Mouse (Mus musculus) ovary, adult 18-20 months (tissue): ENCODE measurements around the gene Hbq1b.
A peak's percentile ranks its signal among the peaks of the same experiment; 100 is the strongest.

Experiments used
- DNase-seq: peaks from one replicate; pipeline ENCODE4 v3.0.0; 2022; ENCODE audit warnings: low spot score, mixed read lengths

Hbq1b gene

GRCm38 (mm10) chr11:32286695-32287492, at the start of gene Hbq1b:
Hbq1b (plus strand) TSS chr11:32286965.
- peak; percentile 46 for DNase-seq

- no peak for DNase-seq
Observed at GRCm38 (mm10) chr11:32237411-32237795, 49.4 kb upstream of the Hbq1b start.

- DNase-seq, result no peak
Observed at GRCm38 (mm10) chr11:32238093-32238860, 48.5 kb upstream of the Hbq1b start.

GRCm38 (mm10) chr11:32241391-32241790, 45.4 kb upstream of the Hbq1b start:
- no peak for DNase-seq

GRCm38 (mm10) chr11:32242209-32242608, 44.6 kb upstream of the Hbq1b start:
- no peak for DNase-seq

- peak; percentile 30 for DNase-seq
Observed at GRCm38 (mm10) chr11:32243205-32243955, 43.4 kb upstream of the Hbq1b start.

- DNase-seq, result no peak
Observed at GRCm38 (mm10) chr11:32244064-32244463, 42.7 kb upstream of the Hbq1b start.

GRCm38 (mm10) chr11:32244617-32245016, 42.1 kb upstream of the Hbq1b start:
- DNase-seq, result no peak

- no peak for DNase-seq
Observed at GRCm38 (mm10) chr11:32245614-32246013, 41.2 kb upstream of the Hbq1b start.

GRCm38 (mm10) chr11:32247068-32247467, 39.7 kb upstream of the Hbq1b start:
- no peak for DNase-seq

GRCm38 (mm10) chr11:32248350-32248749, 38.4 kb upstream of the Hbq1b start:
- DNase-seq, result no peak

- DNase-seq, result no peak
Observed at GRCm38 (mm10) chr11:32250880-32251763, 35.6 kb upstream of the Hbq1b start.

GRCm38 (mm10) chr11:32253121-32253520, 33.6 kb upstream of the Hbq1b start:
- DNase-seq, result no peak

- no peak for DNase-seq
Observed at GRCm38 (mm10) chr11:32256146-32256545, 30.6 kb upstream of the Hbq1b start.

GRCm38 (mm10) chr11:32256566-32256965, 30.2 kb upstream of the Hbq1b start:
- DNase-seq, result no peak

- DNase-seq, result no peak
Observed at GRCm38 (mm10) chr11:32262674-32263415, 23.9 kb upstream of the Hbq1b start.

GRCm38 (mm10) chr11:32265117-32265738, 21.5 kb upstream of the Hbq1b start:
- no peak for DNase-seq

- no peak for DNase-seq
Observed at GRCm38 (mm10) chr11:32266194-32266593, 20.6 kb upstream of the Hbq1b start.

- DNase-seq, result no peak
Observed at GRCm38 (mm10) chr11:32266776-32267175, 20.0 kb upstream of the Hbq1b start.

- DNase-seq, result peak; percentile 93
Observed at GRCm38 (mm10) chr11:32267188-32267884, 19.4 kb upstream of the Hbq1b start, which contains the start of gene Nprl3. Nprl3 (minus strand) TSS chr11:32267707.
